Mouse (Mus musculus) CH12.LX (cell line): ENCODE results near the gene Filip1l.

Source experiments
- CTCF ChIP-seq, 2 experiments: IDR thresholded peaks in 1 of 2; conservative IDR thresholded peaks in 1 of 2; 2 replicates each; pipeline ENCODE4 v1.5.1; 2011 to 2012; ENCODE audit warnings: low read depth in 2 of 2, low read length in 2 of 2, improper control_type of control experiment in 1 of 2, inconsistent platforms in 1 of 2, mild to moderate bottlenecking in 1 of 2, moderate library complexity in 1 of 2
- EP300 ChIP-seq: IDR thresholded peaks from 2 replicates; pipeline ENCODE4 v1.6.1; 2011; ENCODE audit warnings: low read length, improper control_type of control experiment
- ETS1 ChIP-seq: conservative IDR thresholded peaks from 2 replicates; pipeline ENCODE4 v1.6.1; 2012; ENCODE audit warnings: low read depth, mild to moderate bottlenecking, inconsistent platforms, low read length, improper control_type of control experiment, moderate library complexity
- GABPA ChIP-seq: IDR thresholded peaks from 2 replicates; pipeline ENCODE4 v1.6.1; 2012; ENCODE audit warnings: low read depth, low read length, improper control_type of control experiment, inconsistent platforms; ENCODE audit not compliant: insufficient replicate concordance
- POLR2A ChIP-seq: IDR thresholded peaks from 2 replicates; pipeline ENCODE4 v1.6.1; 2011; ENCODE audit warnings: low read depth, mild to moderate bottlenecking, improper control_type of control experiment, low read length
- ZNF384 ChIP-seq: IDR thresholded peaks from 2 replicates; pipeline ENCODE4 v1.6.1; 2012; ENCODE audit warnings: low read depth, low read length, improper control_type of control experiment, inconsistent platforms

DNA sequence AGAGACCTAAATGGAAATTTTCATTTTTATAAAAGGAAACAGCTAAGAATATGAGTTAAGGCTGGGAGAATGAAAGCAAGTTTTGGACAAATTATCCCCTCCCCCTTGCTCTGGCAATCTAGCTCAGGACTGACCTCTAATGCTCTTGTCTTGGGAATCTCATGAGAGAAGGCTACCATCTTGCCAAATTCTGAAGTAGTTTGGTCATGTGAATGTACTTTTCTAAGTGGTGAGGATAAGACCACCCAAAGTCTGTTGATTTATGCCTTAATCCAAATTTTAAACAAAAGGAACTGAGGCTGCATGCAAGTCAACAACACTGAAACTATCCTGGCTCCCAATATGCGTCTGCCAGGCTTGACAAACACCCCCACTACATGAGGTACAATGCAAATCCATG lies 155.5 kb downstream of the Filip1l start:
- TF ChIP-seq CTCF (conservative IDR thresholded peaks at IDR 0.05 in 1 of 2, IDR thresholded peaks at IDR 0.05 in 1 of 2; ENCODE audit: low read depth in 2 of 2, low read length in 2 of 2) (no peak), POLR2A (no peak), ETS1 (no peak), EP300 (no peak), ZNF384 (no peak), GABPA (no peak)
